Mouse (Mus musculus) liver, postnatal 0 days (tissue): Measurements from ENCODE around the gene Hamp2.

Experiments used
- CTCF ChIP-seq: sonication (generic); IDR thresholded peaks from 2 replicates; pipeline ENCODE4 v1.5.1; 2016; ENCODE audit warnings: antibody characterized with exemption, low read depth
- EP300 ChIP-seq: IDR thresholded peaks from 2 replicates; pipeline ENCODE4 v1.6.1; 2016; ENCODE audit warnings: antibody characterized with exemption, low read depth, mild to moderate bottlenecking

DNA sequence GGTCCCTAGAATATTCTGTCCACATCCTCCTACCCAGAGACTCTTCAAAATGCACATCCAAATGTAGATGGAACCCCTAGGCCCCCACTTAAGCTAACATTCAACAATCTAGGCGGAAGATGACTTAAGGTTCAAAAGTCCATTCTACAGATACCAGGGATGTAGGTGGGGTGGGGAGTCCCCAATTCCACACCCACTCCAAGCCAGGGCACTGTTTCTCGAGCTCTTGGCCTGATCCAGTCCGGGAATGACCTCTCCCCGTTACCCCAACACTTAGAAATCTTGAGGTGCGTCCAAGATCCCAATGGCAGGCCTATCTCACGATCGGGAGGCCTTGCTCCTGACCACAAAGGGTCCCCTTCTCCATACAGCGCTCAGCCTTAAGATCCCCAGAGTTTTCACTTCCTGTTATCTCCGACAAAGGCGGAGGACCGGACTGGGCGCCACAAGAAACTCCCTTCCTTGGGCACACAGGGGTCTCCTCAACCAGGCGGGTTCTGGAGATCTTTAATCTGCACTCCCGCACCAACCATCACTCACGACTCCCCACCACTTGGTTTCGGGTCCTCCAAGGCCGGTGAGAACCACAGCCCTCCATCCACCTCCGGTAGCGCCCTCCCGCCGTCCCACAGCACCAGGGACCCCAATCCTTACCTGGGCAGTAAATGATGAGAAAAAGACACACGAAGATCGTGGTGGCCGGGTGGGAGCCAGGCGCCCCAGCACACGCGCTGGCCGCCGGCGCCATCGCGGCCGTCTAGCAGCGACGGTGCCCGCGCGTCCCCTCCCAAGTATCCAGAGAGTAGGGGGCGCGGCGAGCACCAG is 48.2 kb upstream of the Hamp2 start:
- TF ChIP-seq CTCF (no peak), EP300 (no peak)
